Mouse (Mus musculus) hindbrain, embryonic 13.5 days (tissue): ENCODE measurements around the gene Ccdc70. TPM values are rescaled to one million over a fixed set of nuclear protein-coding genes. Genes with fewer than 3 reads are reported as not detected.

Source experiments
- ATAC-seq: fragments of 200-750 bp; cut with Nextera tagmentation; 2 replicates; pipeline ENCODE4 v1.8.0; 2017; ENCODE audit warnings: moderate TSS enrichment; ENCODE audit not compliant: low FRiP score
- H3K27ac ChIP-seq: fragments of 300-500 bp; sonication (generic); 2 replicates; pipeline ENCODE4 v1.5.1; 2015; ENCODE audit warnings: inconsistent platforms, mild to moderate bottlenecking, moderate library complexity
- H3K27me3 ChIP-seq: fragments of 300-500 bp; sonication (generic); 2 replicates; pipeline ENCODE4 v1.6.1; 2015; ENCODE audit warnings: mild to moderate bottlenecking, inconsistent platforms
- H3K36me3 ChIP-seq: fragments of 300-500 bp; sonication (generic); 2 replicates; pipeline ENCODE4 v1.6.1; 2015; ENCODE audit warnings: mild to moderate bottlenecking, inconsistent platforms
- H3K4me1 ChIP-seq: fragments of 300-500 bp; sonication (generic); replicated peaks from 2 replicates; pipeline ENCODE4 v1.6.1; 2015; ENCODE audit warnings: inconsistent platforms
- H3K4me2 ChIP-seq: fragments of 300-500 bp; sonication (generic); 2 replicates; pipeline ENCODE4 v1.6.1; 2015; ENCODE audit warnings: inconsistent platforms, mild to moderate bottlenecking, moderate library complexity
- H3K4me3 ChIP-seq: fragments of 300-500 bp; sonication (generic); 2 replicates; pipeline ENCODE4 v1.5.1; 2015; ENCODE audit warnings: mild to moderate bottlenecking, inconsistent platforms
- H3K9ac ChIP-seq: fragments of 300-500 bp; sonication (generic); 2 replicates; pipeline ENCODE4 v1.6.1; 2015; ENCODE audit warnings: mild to moderate bottlenecking, inconsistent platforms
- H3K9me3 ChIP-seq: fragments of 300-500 bp; sonication (generic); 2 replicates; pipeline ENCODE4 v1.6.1; 2016; ENCODE audit warnings: inconsistent platforms
- WGBS: fragments of 180-500 bp; shearing (Covaris S2); methylation state at CpG from one replicate; pipeline ENCODE4 v1.1.7; 2015; 5-methylcytosine and 5-hydroxymethylcytosine counted together
- polyA plus RNA-seq: library from polyadenylated mRNA; unstranded; fragments of >200 nt; fragmentation: Nextera tagmentation; extraction: Ambion mirVana; gene quantifications from 2 replicates; pipeline ENCODE4 v1.2.1, GENCODE M21; 2015

Ccdc70 gene
- polyA plus RNA-seq, 1 experiment from 2014 or later, result not detected

GRCm38 (mm10) chr8:21992184-21992583, 22.6 kb downstream of the Ccdc70 start:
- Histone ChIP-seq H3K4me2 (no peak overlapping the region), H3K27me3 (no peaks in the 10 kb centered on the region), H3K36me3 (peaks cover 3% of the 10 kb centered on the region; the same call in 1 of the 2 replicates), H3K27ac (no peak overlapping the region), H3K9me3 (no peaks in the 10 kb centered on the region), H3K9ac (no peak overlapping the region), H3K4me3 (no peak overlapping the region), H3K4me1 (no peaks in the 10 kb centered on the region)
- peak; percentile 83 for ATAC-seq
- WGBS, result 31% methylated on average over 6 of the region's 6 CpGs

DNA sequence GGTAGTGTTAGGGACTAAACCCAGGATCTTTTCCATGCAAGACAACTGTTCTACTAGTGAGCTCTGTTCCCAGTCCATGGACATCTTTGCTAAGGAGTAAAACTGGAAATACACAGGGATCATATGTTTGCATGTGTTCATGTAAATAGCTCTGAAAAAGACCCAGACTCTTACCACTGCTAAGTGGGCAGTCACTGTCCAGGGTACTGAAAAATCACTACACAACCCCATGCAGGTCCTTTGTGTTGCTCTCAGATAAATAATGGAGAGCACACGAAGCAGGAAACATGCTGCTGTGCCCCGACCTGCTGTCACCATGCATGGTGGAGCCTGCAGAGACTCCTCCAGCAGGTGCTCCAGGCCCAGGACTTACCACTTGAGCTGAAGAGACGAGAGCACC, 25.6 kb downstream of the Ccdc70 start:
- no peak for ATAC-seq
- H3K36me3 ChIP-seq, result peaks cover 4% of the 10 kb centered on the region; the same call in 1 of the 2 replicates
- H3K9me3 ChIP-seq, result no peaks in the 10 kb centered on the region
- no peak overlapping the region for H3K9ac ChIP-seq
- H3K27me3 ChIP-seq, result no peaks in the 10 kb centered on the region
- H3K4me2 ChIP-seq, result no peak overlapping the region
- H3K4me3 ChIP-seq, result no peak overlapping the region
- WGBS, result 54% methylated on average over 3 of the region's 3 CpGs
- H3K4me1 ChIP-seq, result no peaks in the 10 kb centered on the region
- no peak overlapping the region for H3K27ac ChIP-seq

GRCm38 (mm10) chr8:22004750-22005522, 35.4 kb downstream of the Ccdc70 start:
- no peaks in the 10 kb centered on the region for H3K27me3 ChIP-seq

GRCm38 (mm10) chr8:22006423-22006822, 36.8 kb downstream of the Ccdc70 start:
- no peaks in the 10 kb centered on the region for H3K27me3 ChIP-seq
- H3K9me3 ChIP-seq, result no peaks in the 10 kb centered on the region
- 87% methylated on average over 6 of the region's 6 CpGs for WGBS
- peaks cover 3% of the 10 kb centered on the region; the same call in 1 of the 2 replicates for H3K36me3 ChIP-seq
- ATAC-seq, result no peak
- H3K4me1 ChIP-seq, result no peaks in the 10 kb centered on the region
- H3K4me3 ChIP-seq, result no peak overlapping the region
- H3K9ac ChIP-seq, result no peak overlapping the region
- H3K27ac ChIP-seq, result no peak overlapping the region
- H3K4me2 ChIP-seq, result no peak overlapping the region

More at GRCm38 (mm10) chr8:22004750-22005522, 35.4 kb downstream of the Ccdc70 start:
- H3K9ac ChIP-seq, result no peak overlapping the region
- no peaks in the 10 kb centered on the region for H3K36me3 ChIP-seq
- 90% methylated on average over 14 of the region's 14 CpGs for WGBS
- H3K4me1 ChIP-seq, result no peaks in the 10 kb centered on the region
- no peaks in the 10 kb centered on the region for H3K9me3 ChIP-seq
- no peak overlapping the region for H3K4me2 ChIP-seq
- no peak overlapping the region for H3K4me3 ChIP-seq
- H3K27ac ChIP-seq, result no peak overlapping the region
- no peak for ATAC-seq

DNA sequence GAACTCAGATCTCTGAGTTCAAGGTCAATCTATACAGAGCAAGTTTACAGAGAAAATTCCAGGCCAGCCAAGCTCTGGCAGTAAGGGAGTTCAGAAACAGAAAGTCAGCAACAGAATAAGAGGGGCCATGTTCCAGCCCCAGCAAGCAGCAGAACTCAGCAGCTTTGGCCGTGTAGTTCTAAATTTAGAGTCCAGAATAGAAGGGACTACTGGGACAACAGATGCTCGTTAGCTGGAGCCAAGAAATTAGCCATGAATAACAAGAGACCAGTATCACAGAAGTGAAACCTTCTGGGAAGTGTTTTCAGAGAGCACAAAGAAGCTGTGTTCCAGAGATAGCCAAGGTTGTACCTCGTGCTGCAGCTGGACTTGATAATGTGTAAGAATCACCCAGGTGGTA, 39.8 kb downstream of the Ccdc70 start:
- H3K27ac ChIP-seq, result no peak overlapping the region
- H3K4me2 ChIP-seq, result no peak overlapping the region
- no peaks in the 10 kb centered on the region for H3K9me3 ChIP-seq
- H3K36me3 ChIP-seq, result peaks cover 7% of the 10 kb centered on the region; the same call in 1 of the 2 replicates
- no peak overlapping the region for H3K4me3 ChIP-seq
- no peaks in the 10 kb centered on the region for H3K4me1 ChIP-seq
- no peak overlapping the region for H3K9ac ChIP-seq
- H3K27me3 ChIP-seq, result no peaks in the 10 kb centered on the region
- no peak for ATAC-seq
- WGBS, result 67% methylated on average over 3 of the region's 3 CpGs

DNA sequence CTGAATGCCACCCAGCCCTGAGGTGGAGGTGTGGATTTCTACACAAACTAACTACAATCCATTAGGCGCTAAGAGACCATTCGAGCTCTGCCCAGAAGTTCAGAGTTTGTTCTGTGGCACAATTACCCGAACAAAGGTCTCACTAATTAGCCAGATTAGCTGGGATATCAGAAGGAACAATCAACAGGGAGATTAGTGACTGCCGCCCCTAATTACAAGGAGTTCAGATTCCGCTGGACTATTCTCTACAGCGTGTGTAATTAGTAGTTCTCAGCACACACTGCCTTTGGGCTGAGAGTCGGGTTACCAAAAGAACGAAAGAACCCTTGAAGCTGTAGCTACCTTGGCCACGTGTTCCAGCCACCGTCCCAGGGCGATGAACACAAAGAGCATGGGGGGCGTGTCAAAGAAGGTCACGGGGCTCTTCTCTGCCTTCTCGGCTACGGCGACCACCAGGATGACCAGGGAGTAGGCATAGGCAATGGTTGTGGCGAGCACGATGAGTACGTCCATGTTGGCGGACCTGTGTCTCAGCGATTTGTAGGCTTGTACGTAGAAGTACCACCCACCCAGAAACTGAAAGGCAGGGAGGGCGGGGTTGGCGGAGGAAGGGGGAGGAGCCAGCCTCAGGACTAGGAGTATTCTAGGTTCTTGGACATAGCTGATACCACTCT, 43.6 kb downstream of the Ccdc70 start:
- Histone ChIP-seq H3K4me1 (no peaks in the 10 kb centered on the region), H3K36me3 (peaks cover 7% of the 10 kb centered on the region; the same call in 1 of the 2 replicates), H3K4me3 (no peak overlapping the region), H3K27ac (no peak overlapping the region), H3K9ac (no peak overlapping the region), H3K9me3 (no peaks in the 10 kb centered on the region), H3K27me3 (no peaks in the 10 kb centered on the region), H3K4me2 (no peak overlapping the region)
- WGBS, result 88% methylated on average over 24 of the region's 24 CpGs
- no peak; the same call in 1 of the 2 replicates for ATAC-seq

DNA sequence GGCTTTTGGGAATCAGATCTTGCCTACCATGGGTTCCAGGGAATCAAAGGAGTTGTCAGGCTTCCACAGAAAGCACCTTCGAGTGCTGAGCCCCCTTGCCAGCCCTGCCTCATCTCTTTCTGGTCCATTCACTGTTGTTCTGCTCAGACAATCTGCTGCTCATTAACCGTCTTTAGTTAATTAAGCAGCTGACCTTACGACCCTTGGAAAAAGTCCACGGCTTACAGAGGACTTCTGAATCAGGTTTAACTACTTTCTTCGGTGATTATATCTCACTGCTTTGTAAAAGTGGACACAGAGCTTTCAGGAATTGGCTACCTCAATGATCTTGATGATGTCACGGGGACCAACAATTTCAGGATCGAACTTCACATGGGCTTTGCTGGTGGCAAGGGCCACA, 48.2 kb downstream of the Ccdc70 start:
- no peak for ATAC-seq
- H3K27ac ChIP-seq, result no peak overlapping the region
- H3K36me3 ChIP-seq, result no peaks in the 10 kb centered on the region
- no peak overlapping the region for H3K4me2 ChIP-seq
- H3K4me3 ChIP-seq, result no peak overlapping the region
- no peaks in the 10 kb centered on the region for H3K9me3 ChIP-seq
- H3K4me1 ChIP-seq, result no peaks in the 10 kb centered on the region
- no peak overlapping the region for H3K9ac ChIP-seq
- no peaks in the 10 kb centered on the region for H3K27me3 ChIP-seq
- 74% methylated on average over 7 of the region's 7 CpGs for WGBS

GRCm38 (mm10) chr8:22019498-22019897, 49.9 kb downstream of the Ccdc70 start:
- Histone ChIP-seq H3K4me1 (no peaks in the 10 kb centered on the region), H3K27me3 (no peaks in the 10 kb centered on the region), H3K4me3 (no peak overlapping the region), H3K36me3 (no peaks in the 10 kb centered on the region), H3K9ac (no peak overlapping the region), H3K27ac (no peak overlapping the region), H3K9me3 (no peaks in the 10 kb centered on the region), H3K4me2 (no peak overlapping the region)
- 93% methylated on average over 5 of the region's 5 CpGs for WGBS
- ATAC-seq, result no peak

- H3K9me3 ChIP-seq, result no peaks in the 10 kb centered on the region
- no peaks in the 10 kb centered on the region for H3K27me3 ChIP-seq
- H3K27ac ChIP-seq, result no peak overlapping the region
- no peak overlapping the region for H3K4me3 ChIP-seq
- H3K9ac ChIP-seq, result no peak overlapping the region
- H3K36me3 ChIP-seq, result no peaks in the 10 kb centered on the region
- 63% methylated on average over 7 of the region's 7 CpGs for WGBS
- no peak overlapping the region for H3K4me2 ChIP-seq
- no peaks in the 10 kb centered on the region for H3K4me1 ChIP-seq
- no peak for ATAC-seq
Measured at GRCm38 (mm10) chr8:22022244-22022643, 52.7 kb downstream of the Ccdc70 start.

Other genes starting within 250 kb of the Ccdc70 start
- not detected in 2 replicates for gene Defa24, start 235.3 kb upstream of the Ccdc70 start, polyA plus RNA-seq
- gene Defb50, start 146.2 kb upstream of the Ccdc70 start, polyA plus RNA-seq, result not detected in 2 replicates
- gene Defb2, start 129.8 kb upstream of the Ccdc70 start, polyA plus RNA-seq, result not detected in 2 replicates
- gene Defb10, start 110.9 kb upstream of the Ccdc70 start, polyA plus RNA-seq, result 1.5 TPM in 1 of 2 replicates, not detected in the other
- gene Defb9, start 84.4 kb upstream of the Ccdc70 start, polyA plus RNA-seq, result 1.1 and 1.9 TPM in 2 replicates
- gene Defb11, start 63.4 kb upstream of the Ccdc70 start, polyA plus RNA-seq, result 19.4 and 28.5 TPM in 2 replicates
- not detected in 2 replicates for gene Defb15, start 37.1 kb upstream of the Ccdc70 start, polyA plus RNA-seq
- gene Defb35, start 31.4 kb upstream of the Ccdc70 start, polyA plus RNA-seq, result not detected in 2 replicates
- gene Defb13, start 23.0 kb upstream of the Ccdc70 start, polyA plus RNA-seq, result not detected in 2 replicates
- not detected in 2 replicates for gene Fam90a1a, start 11.1 kb upstream of the Ccdc70 start, polyA plus RNA-seq
- gene Atp7b, start 90.5 kb downstream of the Ccdc70 start, polyA plus RNA-seq, result 1.6 and 1.7 TPM in 2 replicates
- 33.8 and 37.2 TPM in 2 replicates for gene Alg11, start 90.9 kb downstream of the Ccdc70 start, polyA plus RNA-seq
- 0.56 and 1.3 TPM in 2 replicates for gene Nek5, start 155.3 kb downstream of the Ccdc70 start, polyA plus RNA-seq
- 9.5 and 10.4 TPM in 2 replicates for gene Nek3, start 196.7 kb downstream of the Ccdc70 start, polyA plus RNA-seq
- gene Ckap2, start 216.0 kb downstream of the Ccdc70 start, polyA plus RNA-seq, result 16.9 and 19.1 TPM in 2 replicates
- gene Vps36, start 223.0 kb downstream of the Ccdc70 start, polyA plus RNA-seq, result 42.1 and 42.3 TPM in 2 replicates